Mouse (Mus musculus): ENCODE results near the gene Tpte.
"Not testable (repeated sequence)": the region's sequence is repeated elsewhere in the genome, so short reads cannot be mapped to it uniquely, and the experiment has no call there.

The Tpte gene

GRCm38 (mm10) chr8:22282999-22283491 lies at the start of gene Tpte:
TSS of gene Tpte (plus strand) at chr8:22283441.
- DNase-seq (ENCODE audit: low spot score), result no peak

GRCm38 (mm10) chr8:22242986-22243385 lies 40.3 kb upstream of the Tpte start:
- no peak for DNase-seq (ENCODE audit: low spot score)

- DNase-seq (ENCODE audit: low spot score), result no peak
These were observed 37.6 kb upstream of the Tpte start for GRCm38 (mm10) chr8:22245663-22246062.

- DNase-seq (ENCODE audit: low spot score), result no peak
These were observed 35.3 kb upstream of the Tpte start for GRCm38 (mm10) chr8:22247956-22248355.

- no peak for DNase-seq (ENCODE audit: low spot score)
These were observed 34.2 kb upstream of the Tpte start for GRCm38 (mm10) chr8:22249080-22249479.

GRCm38 (mm10) chr8:22258946-22259450 lies 24.2 kb upstream of the Tpte start:
- DNase-seq (ENCODE audit: low spot score), result no peak

- DNase-seq (ENCODE audit: low spot score), result no peak
These were observed 23.7 kb upstream of the Tpte start for GRCm38 (mm10) chr8:22259531-22259930.

GRCm38 (mm10) chr8:22260091-22260722 lies 23.0 kb upstream of the Tpte start:
- DNase-seq (ENCODE audit: low spot score), result no peak

GRCm38 (mm10) chr8:22262267-22262666 lies 21.0 kb upstream of the Tpte start:
- no peak for DNase-seq (ENCODE audit: low spot score)

GRCm38 (mm10) chr8:22264292-22264691 lies 18.9 kb upstream of the Tpte start:
- no peak for DNase-seq (ENCODE audit: low spot score)

GRCm38 (mm10) chr8:22264787-22265186 lies 18.5 kb upstream of the Tpte start:
- no peak for DNase-seq (ENCODE audit: low spot score)

GRCm38 (mm10) chr8:22265194-22265593 lies 18.0 kb upstream of the Tpte start:
- DNase-seq (ENCODE audit: low spot score), result no peak

- no peak for DNase-seq (ENCODE audit: low spot score)
These were observed 16.4 kb upstream of the Tpte start for GRCm38 (mm10) chr8:22266809-22267208.

GRCm38 (mm10) chr8:22273142-22273541 lies 10.1 kb upstream of the Tpte start:
- DNase-seq (ENCODE audit: low spot score), result no peak

- DNase-seq (ENCODE audit: low spot score), result no peak
These were observed 8.6 kb upstream of the Tpte start for GRCm38 (mm10) chr8:22274641-22275040.

- DNase-seq (ENCODE audit: low spot score), result no peak
These were observed 19.1 kb downstream of the Tpte start for GRCm38 (mm10) chr8:22302326-22302725.

GRCm38 (mm10) chr8:22302896-22303306 lies 19.7 kb downstream of the Tpte start:
- DNase-seq (ENCODE audit: low spot score), result no peak

- DNase-seq (ENCODE audit: low spot score), result not testable (repeated sequence)
These were observed 20.8 kb downstream of the Tpte start for GRCm38 (mm10) chr8:22304045-22304444.

GRCm38 (mm10) chr8:22306999-22307398 lies 23.8 kb downstream of the Tpte start:
- DNase-seq (ENCODE audit: low spot score), result no peak

- DNase-seq (ENCODE audit: low spot score), result no peak
These were observed 28.2 kb downstream of the Tpte start for GRCm38 (mm10) chr8:22311446-22311845.

GRCm38 (mm10) chr8:22335426-22335825 lies 52.2 kb downstream of the Tpte start:
- DNase-seq (ENCODE audit: low spot score), result no peak

GRCm38 (mm10) chr8:22359359-22359758 lies 76.1 kb downstream of the Tpte start:
- no peak for DNase-seq (ENCODE audit: low spot score)

GRCm38 (mm10) chr8:22359882-22360281 lies 76.6 kb downstream of the Tpte start:
- DNase-seq (ENCODE audit: low spot score), result no peak

GRCm38 (mm10) chr8:22376311-22376710 lies 93.1 kb downstream of the Tpte start:
- DNase-seq (ENCODE audit: low spot score), result no peak

Data from T-cell, adult 2 months (primary cell).